Mouse (Mus musculus) small intestine, adult 2 months (tissue): Measurements from ENCODE around the gene Pgbd5.

ENCODE experiments used
- CTCF ChIP-seq: fragments of 200-500 bp; IDR thresholded peaks from 2 replicates; pipeline ENCODE4 v1.5.1; 2012; ENCODE audit warnings: low read depth, mild to moderate bottlenecking, control low read depth, inconsistent platforms, low read length, moderate library complexity, mixed read lengths; ENCODE audit not compliant: insufficient replicate concordance, insufficient read length; ENCODE audit errors: extremely low read depth
- POLR2A ChIP-seq: fragments of 200-500 bp; IDR thresholded peaks from 2 replicates; pipeline ENCODE4 v1.6.1; 2012; ENCODE audit warnings: low read depth, mild to moderate bottlenecking, control low read depth, inconsistent platforms, low read length, moderate library complexity

DNA sequence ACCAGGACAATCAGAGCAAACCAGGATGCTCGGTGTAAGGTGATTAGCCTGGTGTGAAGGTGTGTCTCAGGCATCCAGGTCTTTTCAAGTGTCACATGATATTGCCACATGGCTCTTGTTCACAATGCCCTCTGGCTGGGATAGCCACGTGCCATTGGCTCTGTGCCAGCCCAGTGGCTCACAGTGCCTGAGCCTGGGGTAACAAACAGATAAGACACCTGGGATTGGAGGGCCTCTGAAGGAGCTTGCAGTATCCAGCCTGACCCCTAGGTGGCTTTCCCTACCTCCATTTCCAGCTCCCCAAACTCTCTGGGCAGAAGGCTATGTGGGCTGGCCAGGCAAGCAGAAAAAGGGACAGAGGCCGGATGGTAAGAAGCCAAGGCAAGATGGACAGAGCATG lies 35.6 kb downstream of the Pgbd5 start:
- TF ChIP-seq POLR2A (no peak), CTCF (peak; percentile 52; the same call in 1 of the 2 replicates)
